Mouse (Mus musculus) hindbrain, postnatal 0 days (tissue): ENCODE measurements at regions not wholly inside any gene's neighbourhood (a gene's known extent, or its start where the extent isn't known, plus 50 kb on each side); places are given as distances from the start of the nearest gene placed in this dataset.

Experiments used
- ATAC-seq: fragments of 200-750 bp; cut with Nextera tagmentation; 2 replicates; pipeline ENCODE4 v1.8.0; 2017; ENCODE audit warnings: mild to moderate bottlenecking, moderate TSS enrichment, moderate library complexity
- DNase-seq: peaks from one replicate; pipeline ENCODE4 v3.0.0-alpha.2; 2015; ENCODE audit warnings: low spot score
- H3K27ac ChIP-seq: fragments of 300-500 bp; sonication (generic); 2 replicates; pipeline ENCODE4 v1.5.1; 2014; ENCODE audit warnings: mild to moderate bottlenecking
- H3K27me3 ChIP-seq: fragments of 300-500 bp; sonication (generic); 2 replicates; pipeline ENCODE4 v1.6.1; 2014; ENCODE audit warnings: low read length, mixed read lengths; ENCODE audit not compliant: insufficient read depth
- H3K36me3 ChIP-seq: fragments of 300-500 bp; sonication (generic); 2 replicates; pipeline ENCODE4 v1.6.1; 2014; ENCODE audit warnings: low read length, mixed read lengths; ENCODE audit not compliant: insufficient read depth
- H3K4me1 ChIP-seq: fragments of 300-500 bp; sonication (generic); 2 replicates; pipeline ENCODE4 v1.6.1; 2014; ENCODE audit warnings: antibody characterized with exemption, low read length, mixed read lengths; ENCODE audit not compliant: insufficient read depth
- H3K4me2 ChIP-seq: fragments of 300-500 bp; sonication (generic); 2 replicates; pipeline ENCODE4 v1.6.1; 2014; ENCODE audit warnings: low read depth, mild to moderate bottlenecking, low read length, moderate library complexity, mixed read lengths
- H3K4me3 ChIP-seq: fragments of 300-500 bp; sonication (generic); 2 replicates; pipeline ENCODE4 v1.5.1; 2014; ENCODE audit warnings: low read length
- H3K9ac ChIP-seq: fragments of 300-500 bp; sonication (generic); replicated peaks from 2 replicates; pipeline ENCODE4 v1.6.1; 2014; ENCODE audit warnings: mild to moderate bottlenecking, low read length, moderate library complexity, mixed read lengths
- H3K9me3 ChIP-seq: fragments of 300-500 bp; sonication (generic); 2 replicates; pipeline ENCODE4 v1.6.1; 2016; ENCODE audit warnings: low read length, mixed read lengths
- CTCF ChIP-seq: IDR thresholded peaks from 2 replicates; pipeline ENCODE4 v1.5.1; 2016; ENCODE audit warnings: antibody characterized with exemption, control low read depth, low read depth
- WGBS: fragments of 180-500 bp; shearing (Covaris S2); extraction: QIAGEN DNeasy Blood & Tissue Kit; methylation state at CpG from one replicate; pipeline ENCODE4 v1.1.7; 2014; 5-methylcytosine and 5-hydroxymethylcytosine counted together

- peak overlapping the region; percentile 57 for H3K27ac ChIP-seq
- DNase-seq (peak; percentile 78), ATAC-seq (peak; percentile 71)
- WGBS, result 4% methylated on average over 58 of the region's 64 CpGs
- H3K4me3 ChIP-seq, result peak overlapping the region; percentile 35
- no peaks in the 10 kb centered on the region for H3K9me3 ChIP-seq
- peak; percentile 40 for TF ChIP-seq CTCF
- H3K9ac ChIP-seq, result peak overlapping the region; percentile 56
- peak overlapping the region; percentile 64 for H3K4me2 ChIP-seq
- H3K4me1 ChIP-seq, result peaks cover 7% of the 10 kb centered on the region; the same call in 1 of the 2 replicates
- H3K27me3 ChIP-seq, result no peaks in the 10 kb centered on the region
- H3K36me3 ChIP-seq, result no peaks in the 10 kb centered on the region
These were observed 61.2 kb downstream of the Pkdcc start for GRCm38 (mm10) chr17:83276000-83276891.

GRCm38 (mm10) chr17:83277117-83277947 is 62.2 kb downstream of the Pkdcc start:
- Histone ChIP-seq H3K36me3 (no peaks in the 10 kb centered on the region), H3K9ac (no peak overlapping the region; the same call in 1 of the 2 replicates), H3K4me2 (peak overlapping the region; percentile 41), H3K27me3 (no peaks in the 10 kb centered on the region), H3K9me3 (no peaks in the 10 kb centered on the region), H3K27ac (peak overlapping the region; percentile 64), H3K4me3 (no peak overlapping the region), H3K4me1 (peaks cover 7% of the 10 kb centered on the region; the same call in 1 of the 2 replicates)
- no peak for TF ChIP-seq CTCF
- DNase-seq, result peak; percentile 65
- WGBS, result 29% methylated on average over 26 of the region's 26 CpGs
- ATAC-seq, result peak; percentile 72

- Histone ChIP-seq H3K27ac (peak overlapping the region; percentile 64; the same call in 1 of the 2 replicates), H3K4me3 (no peak overlapping the region), H3K9me3 (no peaks in the 10 kb centered on the region), H3K4me1 (peaks cover 7% of the 10 kb centered on the region; the same call in 1 of the 2 replicates), H3K27me3 (no peaks in the 10 kb centered on the region), H3K36me3 (no peaks in the 10 kb centered on the region), H3K9ac (no peak overlapping the region), H3K4me2 (peak overlapping the region; percentile 41; the same call in 1 of the 2 replicates)
- ATAC-seq (no peak), DNase-seq (no peak)
- peak; percentile 38 for TF ChIP-seq CTCF
- WGBS, result 77% methylated on average over 14 of the region's 14 CpGs
These were observed 63.1 kb downstream of the Pkdcc start for GRCm38 (mm10) chr17:83277948-83278924.

GRCm38 (mm10) chr17:83283328-83283727 is 67.4 kb upstream of the Eml4 start:
- ATAC-seq (no peak), DNase-seq (no peak)
- Histone ChIP-seq H3K4me3 (no peak overlapping the region), H3K36me3 (no peaks in the 10 kb centered on the region), H3K4me1 (peaks cover 6% of the 10 kb centered on the region), H3K27me3 (no peaks in the 10 kb centered on the region), H3K27ac (no peak overlapping the region), H3K9ac (no peak overlapping the region), H3K4me2 (no peak overlapping the region), H3K9me3 (no peaks in the 10 kb centered on the region)
- WGBS, result 69% methylated on average over 3 of the region's 3 CpGs
- no peak for TF ChIP-seq CTCF

- Histone ChIP-seq H3K4me2 (no peak overlapping the region), H3K27ac (peak overlapping the region; percentile 45; the same call in 1 of the 2 replicates), H3K4me3 (no peak overlapping the region), H3K36me3 (no peaks in the 10 kb centered on the region), H3K4me1 (peaks cover 6% of the 10 kb centered on the region; the same call in 1 of the 2 replicates), H3K27me3 (no peaks in the 10 kb centered on the region), H3K9me3 (no peaks in the 10 kb centered on the region), H3K9ac (no peak overlapping the region)
- DNase-seq (peak; percentile 40), ATAC-seq (peak; percentile 73)
- 26% methylated on average over 6 of the region's 6 CpGs for WGBS
- no peak for TF ChIP-seq CTCF
These were observed 63.2 kb upstream of the Eml4 start for GRCm38 (mm10) chr17:83287381-83288142.
